Mouse (Mus musculus) forebrain, embryonic 14.5 days (tissue): ENCODE results near the gene Adamts15. TPM values are rescaled to one million over a fixed set of nuclear protein-coding genes. Genes with fewer than 3 reads are reported as not detected.

Experiments used
- ATAC-seq: fragments of 200-750 bp; cut with Nextera tagmentation; 2 replicates; pipeline ENCODE4 v1.8.0; 2017; ENCODE audit warnings: mild to moderate bottlenecking, moderate library complexity
- DNase-seq: peaks from one replicate; pipeline ENCODE4 v3.0.0-alpha.2; 2015; ENCODE audit warnings: low spot score
- H3K27ac ChIP-seq: fragments of 300-500 bp; sonication (generic); 2 replicates; pipeline ENCODE4 v1.5.1; 2014; ENCODE audit warnings: low read depth, mild to moderate bottlenecking, control low read depth, low read length, moderate library complexity
- H3K27me3 ChIP-seq: fragments of 300-500 bp; sonication (generic); replicated peaks from 2 replicates; pipeline ENCODE4 v1.6.1; 2014; ENCODE audit warnings: low read length, control low read depth, mixed read lengths; ENCODE audit not compliant: control insufficient read depth, insufficient read depth
- H3K36me3 ChIP-seq: fragments of 300-500 bp; sonication (generic); 2 replicates; pipeline ENCODE4 v1.6.1; 2014; ENCODE audit warnings: low read length, control low read depth; ENCODE audit not compliant: control insufficient read depth, insufficient read depth
- H3K4me1 ChIP-seq: fragments of 300-500 bp; sonication (generic); 2 replicates; pipeline ENCODE4 v1.6.1; 2014; ENCODE audit warnings: antibody characterized with exemption, low read length, control low read depth; ENCODE audit not compliant: control insufficient read depth, insufficient read depth
- H3K4me2 ChIP-seq: fragments of 300-500 bp; sonication (generic); 2 replicates; pipeline ENCODE4 v1.6.1; 2014; ENCODE audit warnings: mild to moderate bottlenecking, control low read depth, low read length
- H3K4me3 ChIP-seq: fragments of 300-500 bp; sonication (generic); 2 replicates; pipeline ENCODE4 v1.5.1; 2014; ENCODE audit warnings: low read depth, low read length, control low read depth
- H3K9ac ChIP-seq: fragments of 300-500 bp; sonication (generic); 2 replicates; pipeline ENCODE4 v1.6.1; 2014; ENCODE audit warnings: mild to moderate bottlenecking, low read length, control low read depth, moderate library complexity
- H3K9me3 ChIP-seq: fragments of 300-500 bp; sonication (generic); replicated peaks from 2 replicates; pipeline ENCODE4 v1.6.1; 2016; ENCODE audit warnings: low read length, control low read depth, mixed read lengths; ENCODE audit not compliant: control insufficient read depth
- WGBS: fragments of 180-500 bp; shearing (Covaris S2); extraction: QIAGEN DNeasy Blood & Tissue Kit; methylation state at CpG from one replicate; pipeline ENCODE4 v1.1.7; 2014; 5-methylcytosine and 5-hydroxymethylcytosine counted together
- polyA plus RNA-seq: library from polyadenylated mRNA; unstranded; fragments of >200 nt; fragmentation: Nextera tagmentation; extraction: Ambion mirVana; gene quantifications from 2 replicates; pipeline ENCODE4 v1.2.1, GENCODE M21; 2014

Gene Adamts15
- polyA plus RNA-seq: 2.4 and 2.8 TPM in 2 replicates

GRCm38 (mm10) chr9:30922197-30922894, at the start of gene Adamts15:
Adamts15 (minus strand) TSS chr9:30922452.
- no peaks in the 10 kb centered on the region for H3K9me3 ChIP-seq
- peak; percentile 78 for ATAC-seq
- H3K27me3 ChIP-seq: peaks cover 28% of the 10 kb centered on the region; the same call in 1 of the 2 replicates
- H3K4me3 ChIP-seq: peak within 1 kb of the TSS; percentile 46
- under 1% methylated on average over 47 of the region's 47 CpGs for WGBS
- H3K9ac ChIP-seq: peak within 1 kb of the TSS; percentile 54
- peak within 1 kb of the TSS; percentile 97 for H3K4me2 ChIP-seq
- H3K4me1 ChIP-seq: no peaks in the 10 kb centered on the region; the same call in 1 of the 2 replicates
- H3K36me3 ChIP-seq: no peaks in the 10 kb centered on the region
- no peak within 1 kb of the TSS for H3K27ac ChIP-seq
- DNase-seq: peak; percentile 53

- WGBS: 65% methylated on average over 4 of the region's 4 CpGs
- no peak overlapping the region for H3K4me2 ChIP-seq
- ATAC-seq: no peak
- no peak overlapping the region for H3K4me3 ChIP-seq
- no peak overlapping the region for H3K9ac ChIP-seq
- H3K36me3 ChIP-seq: no peaks in the 10 kb centered on the region
- no peak for DNase-seq
- no peaks in the 10 kb centered on the region for H3K9me3 ChIP-seq
- H3K27me3 ChIP-seq: no peaks in the 10 kb centered on the region
- no peaks in the 10 kb centered on the region for H3K4me1 ChIP-seq
- no peak overlapping the region for H3K27ac ChIP-seq
Measured at GRCm38 (mm10) chr9:30971967-30972366, 49.7 kb upstream of the Adamts15 start.

- Histone ChIP-seq H3K27ac (no peak overlapping the region), H3K36me3 (no peaks in the 10 kb centered on the region), H3K9me3 (no peaks in the 10 kb centered on the region), H3K27me3 (no peaks in the 10 kb centered on the region), H3K4me3 (no peak overlapping the region), H3K9ac (no peak overlapping the region), H3K4me1 (no peaks in the 10 kb centered on the region), H3K4me2 (no peak overlapping the region)
- no peak for ATAC-seq
- WGBS: 48% methylated on average over 3 of the region's 3 CpGs
- no peak for DNase-seq
Measured at GRCm38 (mm10) chr9:30970001-30970400, 47.7 kb upstream of the Adamts15 start.

GRCm38 (mm10) chr9:30968130-30968529, 45.9 kb upstream of the Adamts15 start:
- DNase-seq (no peak), ATAC-seq (no peak)
- Histone ChIP-seq H3K9ac (no peak overlapping the region), H3K4me2 (no peak overlapping the region), H3K4me1 (no peaks in the 10 kb centered on the region), H3K36me3 (no peaks in the 10 kb centered on the region), H3K27ac (no peak overlapping the region), H3K27me3 (no peaks in the 10 kb centered on the region), H3K4me3 (no peak overlapping the region), H3K9me3 (no peaks in the 10 kb centered on the region)
- WGBS: 83% methylated on average over 6 of the region's 6 CpGs

- ATAC-seq: no peak
- no peaks in the 10 kb centered on the region for H3K27me3 ChIP-seq
- WGBS: 87% methylated on average over 7 of the region's 7 CpGs
Measured at GRCm38 (mm10) chr9:30966881-30967280, 44.6 kb upstream of the Adamts15 start.

GRCm38 (mm10) chr9:30964685-30965084, 42.4 kb upstream of the Adamts15 start:
- H3K36me3 ChIP-seq: no peaks in the 10 kb centered on the region
- H3K9ac ChIP-seq: no peak overlapping the region
- DNase-seq (no peak), ATAC-seq (no peak)
- WGBS: 83% methylated on average over 10 of the region's 10 CpGs
- H3K27ac ChIP-seq: no peak overlapping the region
- H3K4me1 ChIP-seq: no peaks in the 10 kb centered on the region
- no peak overlapping the region for H3K4me3 ChIP-seq
- no peak overlapping the region for H3K4me2 ChIP-seq
- no peaks in the 10 kb centered on the region for H3K9me3 ChIP-seq
- H3K27me3 ChIP-seq: no peaks in the 10 kb centered on the region

More at GRCm38 (mm10) chr9:30966881-30967280, 44.6 kb upstream of the Adamts15 start:
- Histone ChIP-seq H3K9ac (no peak overlapping the region), H3K9me3 (no peaks in the 10 kb centered on the region), H3K36me3 (no peaks in the 10 kb centered on the region), H3K4me2 (no peak overlapping the region), H3K4me3 (no peak overlapping the region), H3K27ac (no peak overlapping the region), H3K4me1 (no peaks in the 10 kb centered on the region)
- DNase-seq: no peak

GRCm38 (mm10) chr9:30963780-30964179, 41.5 kb upstream of the Adamts15 start:
- no peak overlapping the region for H3K9ac ChIP-seq
- no peak overlapping the region for H3K4me2 ChIP-seq
- 95% methylated on average over 4 of the region's 4 CpGs for WGBS
- no peak for DNase-seq
- no peaks in the 10 kb centered on the region for H3K36me3 ChIP-seq
- no peaks in the 10 kb centered on the region for H3K4me1 ChIP-seq
- H3K27ac ChIP-seq: no peak overlapping the region
- ATAC-seq: no peak
- no peaks in the 10 kb centered on the region for H3K27me3 ChIP-seq
- H3K4me3 ChIP-seq: no peak overlapping the region
- H3K9me3 ChIP-seq: no peaks in the 10 kb centered on the region

GRCm38 (mm10) chr9:30955246-30955645, 33.0 kb upstream of the Adamts15 start:
- no peak for ATAC-seq
- Histone ChIP-seq H3K4me2 (no peak overlapping the region), H3K9me3 (no peaks in the 10 kb centered on the region), H3K4me1 (no peaks in the 10 kb centered on the region), H3K27me3 (no peaks in the 10 kb centered on the region), H3K36me3 (no peaks in the 10 kb centered on the region), H3K27ac (no peak overlapping the region), H3K4me3 (no peak overlapping the region), H3K9ac (no peak overlapping the region)
- no peak for DNase-seq
- WGBS: 91% methylated on average over 9 of the region's 9 CpGs

- Histone ChIP-seq H3K36me3 (no peaks in the 10 kb centered on the region), H3K27ac (no peak overlapping the region), H3K4me3 (no peak overlapping the region), H3K9me3 (no peaks in the 10 kb centered on the region), H3K9ac (no peak overlapping the region), H3K27me3 (no peaks in the 10 kb centered on the region), H3K4me1 (no peaks in the 10 kb centered on the region), H3K4me2 (no peak overlapping the region)
- ATAC-seq (no peak), DNase-seq (no peak)
- WGBS: 57% methylated on average over 8 of the region's 8 CpGs
Measured at GRCm38 (mm10) chr9:30953287-30953686, 31.0 kb upstream of the Adamts15 start.
